Mouse (Mus musculus) layer of hippocampus, adult 9-10 months (tissue): Measurements from ENCODE around the gene Smim26.

Experiments used
- DNase-seq: peaks from one replicate; pipeline ENCODE4 v3.0.0; 2022; ENCODE audit warnings: low spot score

Gene Smim26

GRCm38 (mm10) chr2:144637204-144637603 is 43.4 kb downstream of the Smim26 start:
- no peak for DNase-seq

DNA sequence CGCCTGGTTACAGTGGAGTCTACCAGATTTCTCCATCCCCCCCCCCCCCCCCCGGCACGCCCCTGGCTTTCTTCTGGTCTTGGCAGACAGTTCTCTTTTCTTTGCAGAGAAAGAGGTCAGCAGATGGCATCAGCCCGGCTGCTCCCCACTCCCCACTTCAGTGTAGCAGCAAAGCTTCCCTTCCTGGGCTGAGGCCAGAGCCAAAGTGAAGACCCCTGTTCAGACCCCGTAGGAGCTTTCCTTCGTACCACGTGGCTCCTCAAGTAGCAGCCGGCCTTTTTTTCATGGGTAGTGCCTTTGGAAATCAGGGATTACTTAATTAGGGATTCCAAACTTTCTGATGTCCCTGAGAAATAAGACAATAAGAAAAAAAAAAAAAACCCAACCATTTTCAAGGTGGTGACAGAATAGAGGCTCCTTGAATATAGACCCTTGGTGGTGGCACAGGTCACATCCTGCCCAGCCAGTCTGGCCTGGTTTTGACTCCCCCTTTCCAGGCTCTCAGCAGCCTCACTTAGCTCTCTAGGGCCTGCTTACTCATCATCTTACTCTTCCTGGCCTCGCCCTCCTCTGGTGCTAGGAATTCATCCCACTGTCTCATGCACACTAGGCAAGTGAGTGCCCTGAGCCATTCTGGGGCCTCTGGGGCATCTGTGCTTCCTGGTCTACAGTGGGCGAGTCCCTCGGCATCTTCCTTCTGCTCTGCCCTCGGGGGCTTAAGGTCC is 44.0 kb downstream of the Smim26 start:
- no peak for DNase-seq

GRCm38 (mm10) chr2:144638719-144639118 is 44.9 kb downstream of the Smim26 start:
- DNase-seq = no peak

- DNase-seq = no peak
These were observed 46.2 kb downstream of the Smim26 start for GRCm38 (mm10) chr2:144640101-144640500.

GRCm38 (mm10) chr2:144641991-144642390 is 48.1 kb downstream of the Smim26 start:
- DNase-seq = no peak
